Mouse (Mus musculus): ENCODE data around the gene Faf2.
"Not testable (repeated sequence)": the region's sequence is repeated elsewhere in the genome, so short reads cannot be mapped to it uniquely, and the experiment has no call there.

Faf2 gene

GRCm38 (mm10) chr13:54607204-54607603 lies 14.4 kb upstream of the Faf2 start:
- no peak for DNase-seq

DNA sequence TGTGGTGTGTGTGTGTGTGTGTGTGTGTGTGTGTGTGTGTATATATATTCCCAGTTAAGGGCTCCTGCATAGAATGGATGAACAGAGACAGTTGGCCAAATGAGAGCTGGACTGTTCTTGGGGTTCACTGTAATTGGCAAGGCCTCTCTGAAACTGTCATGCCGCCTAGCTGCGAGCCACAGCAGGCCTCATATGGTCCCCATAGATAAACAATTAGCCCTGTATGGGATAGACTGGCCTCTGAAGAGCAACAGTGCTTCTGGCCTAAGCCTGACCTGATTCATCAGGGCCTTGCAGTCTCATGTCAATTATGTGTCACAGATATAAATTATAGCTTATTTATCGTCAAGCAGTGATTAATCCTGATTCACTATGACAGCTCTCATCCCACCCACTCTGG lies 13.6 kb upstream of the Faf2 start:
- no peak for DNase-seq

- DNase-seq, result no peak
Observed at GRCm38 (mm10) chr13:54608666-54609065, 12.9 kb upstream of the Faf2 start.

DNA sequence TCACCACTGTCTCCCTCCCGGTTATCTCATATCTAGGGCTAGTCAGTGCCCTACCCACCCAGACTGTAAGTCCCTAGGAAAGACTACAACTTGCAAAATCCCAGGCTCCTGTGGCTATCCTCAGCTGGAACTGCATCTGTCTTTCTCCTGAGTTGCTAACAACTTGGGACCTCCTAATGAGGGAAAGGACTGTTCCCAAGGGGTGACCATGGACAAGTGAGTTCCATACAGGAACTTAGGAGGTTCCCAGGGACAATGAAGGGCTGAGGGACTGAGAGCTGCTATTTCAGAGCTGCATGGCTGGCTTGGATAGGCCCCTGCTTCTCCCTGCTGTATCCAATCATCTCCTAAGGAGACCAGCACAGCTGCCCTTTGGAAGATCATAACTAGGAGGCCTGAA lies 12.3 kb upstream of the Faf2 start:
- no peak for DNase-seq

GRCm38 (mm10) chr13:54610613-54610971 lies 11.0 kb upstream of the Faf2 start:
- DNase-seq, result peak; percentile 22 to 45

DNA sequence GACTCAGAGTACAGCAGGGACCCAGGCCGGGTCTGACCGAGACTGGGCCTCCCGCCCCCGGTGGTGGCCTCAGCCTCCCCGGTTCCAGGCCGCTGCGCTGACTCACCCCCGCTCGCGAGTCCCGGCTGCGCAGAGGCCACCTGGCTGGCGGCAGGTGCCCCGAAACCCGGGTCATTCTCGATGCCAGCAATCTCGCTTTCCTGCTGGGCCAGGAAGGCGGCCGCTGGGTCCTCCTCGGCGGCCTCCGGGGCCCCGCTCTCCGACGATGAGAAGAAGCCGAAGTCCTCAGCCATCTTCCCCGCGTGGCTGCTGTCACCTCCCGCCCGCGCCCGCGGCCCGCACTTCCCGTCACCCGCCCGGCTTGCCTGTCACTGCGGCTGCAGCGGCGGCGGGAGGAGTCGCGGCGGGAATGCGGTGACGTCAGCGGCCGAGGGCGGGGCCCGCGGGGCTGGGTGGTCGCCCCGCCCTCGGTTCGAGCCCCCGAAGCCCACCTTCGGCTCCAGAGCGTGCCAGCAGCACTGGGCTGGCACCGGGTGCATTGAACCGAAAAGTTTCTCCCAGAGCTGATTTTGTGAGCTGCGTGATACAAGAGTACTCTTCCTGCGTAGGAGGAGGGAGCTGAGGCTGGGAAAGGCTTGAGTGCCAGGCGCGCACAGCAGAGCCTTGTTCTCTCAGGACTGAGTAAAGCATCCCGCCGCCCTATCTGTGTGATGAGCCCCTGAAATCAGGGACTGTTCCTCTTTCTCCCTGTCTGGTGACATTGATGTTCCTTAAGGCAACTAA lies 10.4 kb upstream of the Faf2 start, which contains the start of gene Cltb:
TSS of gene Cltb (minus strand) at position 373 of the 783 bp plus-strand sequence.
- peak; percentile 88 to 97 for DNase-seq

DNA sequence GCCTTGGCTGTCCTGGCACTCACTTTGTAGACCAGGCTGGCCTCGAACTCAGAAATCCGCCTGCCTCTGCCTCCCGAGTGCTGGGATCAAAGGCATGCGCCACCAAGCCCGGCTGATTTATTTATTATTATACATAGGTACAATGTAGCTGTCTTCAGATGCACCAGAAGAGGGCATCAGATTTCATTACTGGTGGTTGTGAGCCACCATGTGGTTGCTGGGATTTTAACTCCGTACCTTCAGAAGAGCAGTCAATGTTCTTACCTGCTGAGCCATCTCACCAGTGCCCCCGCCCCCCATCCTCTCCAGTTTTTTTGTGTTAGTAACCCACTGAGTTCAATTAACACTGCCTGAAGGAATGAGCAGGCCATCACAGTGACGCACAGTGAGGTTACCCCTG lies 8.4 kb upstream of the Faf2 start:
- not testable (repeated sequence) for DNase-seq

DNA sequence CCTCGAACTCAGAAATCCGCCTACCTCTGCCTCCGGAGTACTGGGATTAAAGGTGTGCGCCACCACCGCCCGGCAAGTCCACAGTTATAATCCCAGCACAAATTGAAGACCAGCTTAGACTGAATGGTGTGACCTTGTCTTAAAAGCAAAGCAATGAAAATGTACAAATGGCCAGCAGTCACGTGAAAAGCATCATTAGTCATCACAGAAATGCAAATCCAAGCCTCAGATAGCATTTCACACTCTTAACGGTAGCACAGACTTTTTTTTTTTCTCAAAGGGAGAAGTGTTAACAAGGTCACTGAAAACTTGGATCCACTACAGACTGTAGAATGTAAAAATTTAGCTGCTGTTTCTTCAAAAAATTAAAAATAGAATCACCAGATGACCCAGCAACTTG lies 5.3 kb upstream of the Faf2 start:
- DNase-seq, result no peak

DNA sequence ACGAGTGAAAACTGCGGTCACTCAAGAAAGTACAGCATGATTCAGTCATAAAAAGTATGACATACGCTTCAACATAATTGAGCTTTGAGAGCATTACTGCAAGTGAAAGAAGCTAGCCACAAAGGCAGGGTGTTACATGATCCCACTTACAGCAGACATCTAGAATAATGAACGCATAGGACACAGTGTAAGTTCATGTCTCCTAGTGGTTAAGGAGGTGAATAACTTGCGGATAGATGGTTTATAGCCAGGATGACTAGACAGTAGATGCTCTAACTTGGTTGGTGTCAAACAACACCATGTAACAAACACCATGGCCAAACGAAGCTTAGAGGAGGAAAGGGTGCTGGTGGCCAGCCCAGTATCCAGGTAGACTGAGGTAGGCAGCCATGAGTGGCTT lies 4.6 kb upstream of the Faf2 start:
- DNase-seq, result no peak

GRCm38 (mm10) chr13:54621960-54622521 lies 457 bp downstream of the Faf2 start:
- peak in 1 of 2 experiments; percentile 28 for DNase-seq

- DNase-seq, result no peak
Observed at GRCm38 (mm10) chr13:54629128-54629527, 7.5 kb downstream of the Faf2 start.

- peak in 1 of 2 experiments; percentile 55 for DNase-seq
Observed at GRCm38 (mm10) chr13:54632731-54633277, 11.2 kb downstream of the Faf2 start.

- DNase-seq, result no peak
Observed at GRCm38 (mm10) chr13:54635011-54635410, 13.4 kb downstream of the Faf2 start.

GRCm38 (mm10) chr13:54650461-54650860 lies 28.9 kb downstream of the Faf2 start:
- DNase-seq, result peak; percentile 20 to 29

DNA sequence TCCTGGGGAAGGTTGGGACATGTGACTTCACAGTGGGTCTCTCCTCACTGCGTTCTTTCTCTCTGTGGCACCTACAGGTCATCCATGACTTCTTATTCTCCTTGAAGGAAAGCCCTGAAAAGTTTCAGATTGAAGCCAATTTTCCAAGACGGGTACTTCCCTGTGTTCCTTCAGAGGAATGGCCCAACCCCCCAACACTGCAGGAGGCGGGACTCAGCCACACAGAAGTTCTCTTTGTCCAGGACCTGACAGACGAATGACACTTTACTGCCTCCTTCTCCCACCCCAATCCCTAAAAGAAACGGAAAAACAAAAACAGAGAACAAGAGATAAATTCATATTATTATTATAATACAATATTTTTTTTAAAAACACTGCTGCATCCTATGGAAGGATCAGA lies 39.3 kb downstream of the Faf2 start:
- no peak for DNase-seq

DNA sequence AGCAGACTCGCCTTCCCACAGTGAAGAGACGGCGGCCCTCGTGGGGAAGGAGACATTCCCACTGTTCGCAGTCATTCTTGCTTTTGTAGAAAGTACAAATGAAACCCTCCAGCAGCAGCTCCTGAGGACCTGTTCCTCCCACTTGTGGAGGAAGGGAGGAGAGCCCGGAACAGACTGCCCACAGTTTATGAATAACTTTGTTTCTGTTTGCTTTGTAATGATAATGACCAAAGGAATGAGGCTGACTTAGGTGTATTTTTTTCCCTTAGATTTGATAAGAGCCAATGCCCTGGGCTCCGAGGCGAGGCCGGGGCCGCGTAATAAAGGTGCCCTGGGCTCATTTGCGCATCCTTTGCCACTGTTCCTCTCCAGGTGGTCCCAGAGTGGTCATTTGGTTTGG lies 39.8 kb downstream of the Faf2 start:
- no peak for DNase-seq

GRCm38 (mm10) chr13:54663999-54664398 lies 42.4 kb downstream of the Faf2 start:
- DNase-seq, result no peak

DNA sequence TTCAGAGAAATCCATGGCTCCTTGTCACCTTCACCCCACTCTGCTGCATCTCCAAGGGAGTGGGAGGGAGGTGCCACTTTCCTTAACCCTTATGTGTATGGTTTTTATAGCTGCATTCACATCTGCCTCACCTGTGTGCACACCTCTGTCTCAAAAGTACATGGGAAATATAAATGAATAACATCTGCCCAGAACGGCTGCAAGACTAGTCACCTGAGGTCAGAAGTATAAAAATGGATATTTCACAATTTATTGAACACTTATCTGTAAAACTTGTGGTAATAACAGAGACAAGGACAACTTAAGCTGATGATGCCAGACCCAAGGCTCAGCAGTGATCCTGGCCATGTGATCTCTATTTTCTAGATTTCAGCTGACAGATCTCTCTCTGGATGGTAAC lies 42.9 kb downstream of the Faf2 start:
- no peak for DNase-seq

GRCm38 (mm10) chr13:54665062-54665461 lies 43.5 kb downstream of the Faf2 start:
- DNase-seq, result no peak

- DNase-seq, result peak; percentile 54 to 68
Observed at GRCm38 (mm10) chr13:54670491-54670890, 48.9 kb downstream of the Faf2 start.

- DNase-seq, result no peak
Observed at GRCm38 (mm10) chr13:54675895-54676590, 54.5 kb downstream of the Faf2 start.

- DNase-seq, result no peak
Observed at GRCm38 (mm10) chr13:54678263-54678662, 56.7 kb downstream of the Faf2 start.

DNA sequence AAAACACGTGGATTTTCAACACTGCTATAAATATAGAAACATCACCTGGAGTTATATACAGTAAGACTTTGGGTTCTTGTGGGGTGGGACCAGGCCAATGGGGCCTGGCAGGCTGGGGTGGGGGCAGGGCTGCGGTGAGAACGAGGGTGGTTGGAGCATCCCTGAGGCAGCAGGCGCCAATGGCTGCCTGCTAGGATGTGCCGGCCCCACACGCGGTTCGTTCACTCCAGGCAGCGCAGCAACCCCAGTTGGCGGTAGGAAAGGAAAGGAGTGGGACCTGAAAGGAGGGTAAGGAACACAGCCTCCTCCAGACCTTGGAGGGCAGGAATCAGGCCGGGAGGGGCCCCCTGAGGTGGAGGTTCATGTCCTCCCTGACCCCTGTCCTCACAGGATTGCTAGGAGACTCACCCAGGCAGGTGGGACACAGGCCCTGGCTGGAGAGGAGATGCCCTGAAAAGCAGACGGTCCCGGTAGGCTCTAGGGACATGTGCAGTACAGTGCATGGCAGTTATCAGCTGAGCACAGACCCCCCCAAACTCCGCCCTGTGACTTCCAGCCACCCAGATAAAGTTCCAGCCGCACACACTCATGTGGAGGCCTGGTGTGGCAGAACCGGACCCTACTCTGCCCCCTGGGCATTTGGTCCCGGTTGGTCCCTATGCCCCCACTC lies 58.7 kb downstream of the Faf2 start:
- DNase-seq, result no peak
